Mouse (Mus musculus) brain, embryonic 14.5 days (tissue): ENCODE measurements around the gene Chpf.

Source experiments
- CTCF ChIP-seq: fragments of 200-500 bp; IDR thresholded peaks from 2 replicates; pipeline ENCODE4 v1.5.1; 2012; ENCODE audit warnings: inconsistent platforms, mild to moderate bottlenecking, moderate library complexity, borderline replicate concordance; ENCODE audit not compliant: insufficient read depth, insufficient read length; ENCODE audit errors: extremely low read depth
- POLR2A ChIP-seq: fragments of 200-500 bp; IDR thresholded peaks from 2 replicates; pipeline ENCODE4 v1.6.1; 2012; ENCODE audit warnings: mild to moderate bottlenecking, inconsistent platforms, borderline replicate concordance; ENCODE audit not compliant: poor library complexity, insufficient read depth, insufficient read length, severe bottlenecking; ENCODE audit errors: extremely low read depth

GRCm38 (mm10) chr1:75499441-75499840 is 20.3 kb upstream of the Chpf start:
- TF ChIP-seq POLR2A, result no peak
- TF ChIP-seq CTCF, result peak; percentile 25; the same call in 1 of the 2 replicates
